Mouse (Mus musculus): ENCODE data around the gene Edn2.

The Edn2 gene

GRCm38 (mm10) chr4:120200551-120201266, 39.7 kb downstream of the Edn2 start:
- no peak for DNase-seq (ENCODE audit: low spot score in 2 of 2)

- DNase-seq (ENCODE audit: low spot score in 2 of 2) = no peak
These were observed 43.4 kb downstream of the Edn2 start for GRCm38 (mm10) chr4:120204357-120204942.

- DNase-seq (ENCODE audit: low spot score in 2 of 2) = no peak
These were observed 45.5 kb downstream of the Edn2 start for GRCm38 (mm10) chr4:120206471-120206891.

- DNase-seq (ENCODE audit: low spot score in 2 of 2) = no peak
These were observed 51.1 kb downstream of the Edn2 start for GRCm38 (mm10) chr4:120212080-120212479.

- DNase-seq (ENCODE audit: low spot score in 2 of 2) = no peak
These were observed 51.8 kb downstream of the Edn2 start for GRCm38 (mm10) chr4:120212812-120213211.

- no peak for DNase-seq (ENCODE audit: low spot score in 2 of 2)
These were observed 55.0 kb downstream of the Edn2 start for GRCm38 (mm10) chr4:120215915-120216591.

GRCm38 (mm10) chr4:120216883-120217282, 55.9 kb downstream of the Edn2 start:
- DNase-seq (ENCODE audit: low spot score in 2 of 2) = no peak

All from urinary bladder, adult 18-20 months (tissue).